Mouse (Mus musculus) liver, embryonic 14.5 days (tissue): ENCODE results near the gene Ybey. TPM values are rescaled to one million over a fixed set of nuclear protein-coding genes. Genes with fewer than 3 reads are reported as not detected.

ENCODE experiments used
- ATAC-seq: fragments of 200-750 bp; cut with Nextera tagmentation; 2 replicates; pipeline ENCODE4 v1.8.0; 2017; ENCODE audit warnings: moderate number of reproducible peaks, mild to moderate bottlenecking, moderate library complexity; ENCODE audit not compliant: insufficient read depth
- DNase-seq, 3 experiments: peaks; one replicate each; pipeline ENCODE4 v3.0.0-alpha.2; 2012 to 2013; ENCODE audit warnings: low read depth in 3 of 3, low spot score in 3 of 3
- H3K27ac ChIP-seq: fragments of 300-500 bp; sonication (generic); 2 replicates; pipeline ENCODE4 v1.5.1; 2014; ENCODE audit warnings: moderate library complexity, mild to moderate bottlenecking, control low read depth, inconsistent platforms
- H3K27me3 ChIP-seq: fragments of 300-500 bp; sonication (generic); 2 replicates; pipeline ENCODE4 v1.6.1; 2014; ENCODE audit warnings: mild to moderate bottlenecking, low read length, moderate library complexity; ENCODE audit not compliant: control insufficient read depth, insufficient read depth
- H3K36me3 ChIP-seq: fragments of 300-500 bp; sonication (generic); replicated peaks from 2 replicates; pipeline ENCODE4 v1.6.1; 2014; ENCODE audit warnings: low read depth; ENCODE audit not compliant: control insufficient read depth, insufficient read depth
- H3K4me1 ChIP-seq, 2 experiments: fragments of 200-500 bp in 1 of 2; fragments of 300-500 bp in 1 of 2; sonication (generic) in 1 of 2; replicated peaks; 2 replicates each; pipeline ENCODE4 v1.6.1; 2012 to 2014; ENCODE audit warnings: antibody characterized with exemption in 1 of 2, inconsistent platforms in 1 of 2, low read length in 1 of 2; ENCODE audit not compliant: control insufficient read depth in 2 of 2, insufficient read depth in 2 of 2
- H3K4me2 ChIP-seq: fragments of 300-500 bp; sonication (generic); 2 replicates; pipeline ENCODE4 v1.6.1; 2014; ENCODE audit warnings: low read depth, mild to moderate bottlenecking, control low read depth, moderate library complexity
- H3K4me3 ChIP-seq, 2 experiments: fragments of 200-500 bp in 1 of 2; fragments of 300-500 bp in 1 of 2; sonication (generic) in 1 of 2; 2 replicates each; pipeline ENCODE4 v1.5.1; 2012 to 2014; ENCODE audit warnings: low read depth in 2 of 2, low read length in 2 of 2, mild to moderate bottlenecking in 2 of 2, control low read depth in 1 of 2, inconsistent platforms in 1 of 2, moderate library complexity in 1 of 2; ENCODE audit not compliant: insufficient read depth in 1 of 2
- H3K9ac ChIP-seq: fragments of 300-500 bp; sonication (generic); replicated peaks from 2 replicates; pipeline ENCODE4 v1.6.1; 2014; ENCODE audit warnings: mild to moderate bottlenecking, control low read depth, moderate library complexity
- H3K9me3 ChIP-seq: fragments of 300-500 bp; sonication (generic); 2 replicates; pipeline ENCODE4 v1.6.1; 2016; ENCODE audit warnings: low read length, mixed read lengths; ENCODE audit not compliant: control insufficient read depth
- CTCF ChIP-seq: IDR thresholded peaks from 2 replicates; pipeline ENCODE4 v1.5.1; 2016; ENCODE audit warnings: antibody characterized with exemption, low read depth, control low read depth
- EP300 ChIP-seq: IDR thresholded peaks from 2 replicates; pipeline ENCODE4 v1.6.1; 2016; ENCODE audit warnings: antibody characterized with exemption, low read depth
- WGBS: fragments of 180-500 bp; shearing (Covaris S2); extraction: QIAGEN DNeasy Blood & Tissue Kit; methylation state at CpG from one replicate; pipeline ENCODE4 v1.1.7; 2014; ENCODE audit not compliant: insufficient replicate concordance; 5-methylcytosine and 5-hydroxymethylcytosine counted together
- polyA plus RNA-seq, 2 experiments: library from polyadenylated mRNA; depleted of rRNA in 1 of 2; stranded (reverse) in 1 of 2; unstranded in 1 of 2; fragments of >200 nt; fragmentation: Nextera tagmentation in 1 of 2; extraction: Ambion mirVana in 1 of 2; gene quantifications; 2 replicates each; pipeline versions ENCODE4 v1.2.1 to v1.2.3; 2012 to 2014

The Ybey gene
- polyA plus RNA-seq, 2 experiments: 1.5 to 1.8 TPM

- Histone ChIP-seq H3K27me3 (no peaks in the 10 kb centered on the region), H3K4me1 (peaks cover 13 to 16% of the 10 kb centered on the region in 2 experiments), H3K27ac (no peak overlapping the region), H3K36me3 (peaks cover 53% of the 10 kb centered on the region), H3K9me3 (no peaks in the 10 kb centered on the region), H3K4me3 (no peak overlapping the region), H3K9ac (no peak overlapping the region), H3K4me2 (no peak overlapping the region)
- TF ChIP-seq CTCF (no peak), EP300 (no peak)
- no peak for DNase-seq
- 85% methylated on average over 9 of the region's 9 CpGs for WGBS
- no peak for ATAC-seq
Measured at GRCm38 (mm10) chr10:76439107-76439890, 29.6 kb downstream of the Ybey start.

DNA sequence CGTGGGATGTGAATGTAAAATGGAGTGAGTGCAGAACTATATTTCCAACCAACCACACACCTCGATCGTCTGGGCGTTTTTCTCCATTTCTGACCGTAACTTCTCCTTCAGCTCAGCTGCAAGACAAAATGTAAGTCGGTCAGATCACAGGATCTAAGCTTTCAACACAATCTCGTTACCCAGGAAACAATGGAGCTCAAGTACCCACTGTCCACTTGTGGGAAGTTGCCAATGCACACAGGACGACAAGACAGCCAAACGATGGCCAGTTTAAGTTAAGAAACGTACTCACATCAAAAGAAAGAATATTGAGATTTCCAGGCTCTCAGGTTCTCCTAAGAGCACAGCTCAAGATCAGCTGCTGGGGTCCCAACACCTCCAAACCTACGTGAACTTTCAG is 35.0 kb downstream of the Ybey start:
- H3K9me3 ChIP-seq: no peaks in the 10 kb centered on the region
- ATAC-seq (no peak), DNase-seq (no peak)
- no peaks in the 10 kb centered on the region for H3K27me3 ChIP-seq
- 80% methylated on average over 11 of the region's 11 CpGs for WGBS
- no peak overlapping the region for H3K27ac ChIP-seq
- no peak overlapping the region for H3K4me2 ChIP-seq
- peaks cover 77% of the 10 kb centered on the region for H3K36me3 ChIP-seq
- no peak for TF ChIP-seq CTCF
- no peak for TF ChIP-seq EP300
- H3K4me3 ChIP-seq: no peak overlapping the region
- H3K4me1 ChIP-seq: no peaks in the 10 kb centered on the region
- no peak overlapping the region for H3K9ac ChIP-seq

GRCm38 (mm10) chr10:76425674-76426073 is 43.2 kb downstream of the Ybey start:
- H3K27me3 ChIP-seq: no peaks in the 10 kb centered on the region
- H3K4me1 ChIP-seq: no peaks in the 10 kb centered on the region
- H3K9me3 ChIP-seq: no peaks in the 10 kb centered on the region
- no peak for ATAC-seq
- H3K4me2 ChIP-seq: no peak overlapping the region
- H3K9ac ChIP-seq: no peak overlapping the region
- no peak for TF ChIP-seq EP300
- no peak for TF ChIP-seq CTCF
- 85% methylated on average over 7 of the region's 7 CpGs for WGBS
- peaks cover 70% of the 10 kb centered on the region for H3K36me3 ChIP-seq
- no peak overlapping the region for H3K27ac ChIP-seq
- no peak for DNase-seq
- no peak overlapping the region for H3K4me3 ChIP-seq

DNA sequence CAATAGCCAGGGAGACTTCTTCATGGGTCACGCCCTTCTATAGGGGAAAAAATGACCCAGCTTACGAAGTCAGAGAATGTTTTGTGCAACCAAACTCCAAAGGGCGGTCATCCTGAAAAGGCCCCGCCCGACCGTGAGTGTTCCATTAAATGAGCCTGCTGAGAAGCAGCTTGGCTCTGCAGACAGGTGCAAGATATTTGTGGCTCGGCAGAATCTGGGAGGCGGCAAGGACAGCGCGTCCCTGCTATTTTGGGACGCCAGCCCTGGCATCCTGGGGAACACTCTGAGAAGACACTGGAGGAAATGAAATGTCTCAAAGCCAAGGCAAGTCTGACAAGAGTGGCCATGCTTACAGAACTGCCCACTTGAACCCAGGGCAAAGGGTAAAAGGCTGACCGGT is 52.1 kb downstream of the Ybey start:
- ATAC-seq: no peak
- Histone ChIP-seq H3K4me3 (no peak overlapping the region), H3K4me1 (no peaks in the 10 kb centered on the region), H3K9ac (no peak overlapping the region), H3K27ac (no peak overlapping the region), H3K4me2 (no peak overlapping the region), H3K36me3 (peaks cover 70% of the 10 kb centered on the region), H3K9me3 (no peaks in the 10 kb centered on the region), H3K27me3 (no peaks in the 10 kb centered on the region)
- no peak for DNase-seq
- TF ChIP-seq EP300 (no peak), CTCF (no peak)
- 89% methylated on average over 12 of the region's 12 CpGs for WGBS

Other genes with a start within 250 kb of the Ybey start
- gene Prmt2, start 231.2 kb downstream of the Ybey start, polyA plus RNA-seq (2012; rRNA removed): 3.8 and 3.9 TPM in 2 replicates
- 4.3 and 5.0 TPM in 2 replicates for gene Prmt2, start 231.2 kb downstream of the Ybey start, polyA plus RNA-seq (2014; fragmentation: Nextera tagmentation; extraction: Ambion mirVana)
- gene S100b, start 215.3 kb downstream of the Ybey start, polyA plus RNA-seq (2012; rRNA removed): 0.06 TPM in 1 of 2 replicates, not detected in the other
- gene S100b, start 215.3 kb downstream of the Ybey start, polyA plus RNA-seq (2014; fragmentation: Nextera tagmentation; extraction: Ambion mirVana): not detected in 2 replicates
- 1.7 and 1.8 TPM in 2 replicates for gene Dip2a, start 123.8 kb downstream of the Ybey start, polyA plus RNA-seq (2012; rRNA removed)
- 0.62 and 0.69 TPM in 2 replicates for gene Dip2a, start 123.8 kb downstream of the Ybey start, polyA plus RNA-seq (2014; fragmentation: Nextera tagmentation; extraction: Ambion mirVana)
- not detected in 2 replicates for gene AC141477.1, start 28.7 kb downstream of the Ybey start, polyA plus RNA-seq (2012; rRNA removed)
- not detected in 2 replicates for gene AC141477.1, start 28.7 kb downstream of the Ybey start, polyA plus RNA-seq (2014; fragmentation: Nextera tagmentation; extraction: Ambion mirVana)
- gene Pcnt, start 26.3 kb downstream of the Ybey start, polyA plus RNA-seq (2012; rRNA removed): 9.9 and 19.9 TPM in 2 replicates
- 9.3 and 11.6 TPM in 2 replicates for gene Pcnt, start 26.3 kb downstream of the Ybey start, polyA plus RNA-seq (2014; fragmentation: Nextera tagmentation; extraction: Ambion mirVana)
- not detected in 2 replicates for gene 2610028H24Rik, start 20.0 kb downstream of the Ybey start, polyA plus RNA-seq (2012; rRNA removed)
- gene 2610028H24Rik, start 20.0 kb downstream of the Ybey start, polyA plus RNA-seq (2014; fragmentation: Nextera tagmentation; extraction: Ambion mirVana): not detected in 2 replicates
- gene Mcm3ap, start 187 bp downstream of the Ybey start, polyA plus RNA-seq (2012; rRNA removed): 8.7 and 12.5 TPM in 2 replicates
- gene Mcm3ap, start 187 bp downstream of the Ybey start, polyA plus RNA-seq (2014; fragmentation: Nextera tagmentation; extraction: Ambion mirVana): 23.4 and 24.7 TPM in 2 replicates
- 26.0 and 31.7 TPM in 2 replicates for gene Lss, start 62.5 kb upstream of the Ybey start, polyA plus RNA-seq (2012; rRNA removed)
- 45.2 and 46.6 TPM in 2 replicates for gene Lss, start 62.5 kb upstream of the Ybey start, polyA plus RNA-seq (2014; fragmentation: Nextera tagmentation; extraction: Ambion mirVana)
- 0.06 TPM in 1 of 2 replicates, not detected in the other for gene Spatc1l, start 93.2 kb upstream of the Ybey start, polyA plus RNA-seq (2012; rRNA removed)
- not detected in 2 replicates for gene Spatc1l, start 93.2 kb upstream of the Ybey start, polyA plus RNA-seq (2014; fragmentation: Nextera tagmentation; extraction: Ambion mirVana)
- 27.8 and 29.9 TPM in 2 replicates for gene Ftcd, start 106.5 kb upstream of the Ybey start, polyA plus RNA-seq (2012; rRNA removed)
- gene Ftcd, start 106.5 kb upstream of the Ybey start, polyA plus RNA-seq (2014; fragmentation: Nextera tagmentation; extraction: Ambion mirVana): 19.2 and 19.8 TPM in 2 replicates
- gene Col6a2, start 154.5 kb upstream of the Ybey start, polyA plus RNA-seq (2012; rRNA removed): 4.8 and 5.7 TPM in 2 replicates
- 2.6 and 3.7 TPM in 2 replicates for gene Col6a2, start 154.5 kb upstream of the Ybey start, polyA plus RNA-seq (2014; fragmentation: Nextera tagmentation; extraction: Ambion mirVana)